Mouse (Mus musculus) G1E (cell line): ENCODE measurements around the gene Gm4340. TPM values are rescaled to one million over a fixed set of nuclear protein-coding genes. Genes with fewer than 3 reads are reported as not detected.

Experiments
- ATAC-seq: 2 replicates; pipeline ENCODE4 v1.8.0; 2016; ENCODE audit warnings: mild to moderate bottlenecking; ENCODE audit not compliant: insufficient number of reproducible peaks, poor library complexity, low FRiP score, severe bottlenecking; ENCODE audit errors: extremely low read depth
- DNase-seq: peaks from one replicate; pipeline ENCODE4 v3.0.0; 2012; ENCODE audit warnings: low spot score
- H3K27me3 ChIP-seq: 2 replicates; pipeline ENCODE4 v1.6.1; 2012; ENCODE audit warnings: mild to moderate bottlenecking, low read length, inconsistent platforms; ENCODE audit not compliant: insufficient read depth
- H3K36me3 ChIP-seq: replicated peaks from 2 replicates; pipeline ENCODE3; 2012; ENCODE audit warnings: mild to moderate bottlenecking, inconsistent platforms
- H3K4me1 ChIP-seq: 2 replicates; pipeline ENCODE4 v1.6.1; 2012; ENCODE audit warnings: low read depth, low read length, inconsistent platforms, mixed read lengths; ENCODE audit not compliant: insufficient read depth
- H3K4me3 ChIP-seq: 2 replicates; pipeline ENCODE4 v1.5.1; 2012; ENCODE audit warnings: low read depth, mild to moderate bottlenecking, inconsistent platforms, low read length, moderate library complexity, mixed read lengths
- H3K9me3 ChIP-seq: replicated peaks from 2 replicates; pipeline ENCODE4 v1.6.1; 2012; ENCODE audit warnings: inconsistent platforms
- CTCF ChIP-seq: IDR thresholded peaks from 2 replicates; pipeline ENCODE4 v1.5.1; 2012; ENCODE audit warnings: low read depth, low read length, inconsistent platforms, mixed read lengths
- GATA1 ChIP-seq: IDR thresholded peaks from 2 replicates; pipeline ENCODE4 v1.6.1; 2012; ENCODE audit warnings: borderline replicate concordance, low read length, inconsistent platforms, mixed read lengths
- GATA2 ChIP-seq: IDR thresholded peaks from 2 replicates; pipeline ENCODE4 v1.6.1; 2012; ENCODE audit warnings: low read depth, low read length, inconsistent platforms, borderline replicate concordance
- POLR2AphosphoS5 ChIP-seq: IDR thresholded peaks from 2 replicates; pipeline ENCODE4 v1.6.1; 2012; ENCODE audit warnings: low read depth, low read length, inconsistent platforms; ENCODE audit not compliant: insufficient replicate concordance
- TAL1 ChIP-seq: conservative IDR thresholded peaks from 2 replicates; pipeline ENCODE4 v1.6.1; 2012; ENCODE audit warnings: low read depth, low read length, inconsistent platforms, mixed read lengths
- polyA plus RNA-seq: library from polyadenylated mRNA; stranded (reverse); fragments of >175 nt; gene quantifications from 2 replicates; pipeline ENCODE4 v1.2.3, GENCODE M21; 2012
- total RNA-seq, 2 experiments: library from RNA; stranded (forward) in 1 of 2; stranded (reverse) in 1 of 2; fragments of 200-1000 nt in 1 of 2; fragments of >200 nt in 1 of 2; fragmentation: Nextera tagmentation in 1 of 2; gene quantifications; 2 replicates each; pipeline ENCODE4 v1.2.3; 2014 to 2017

Gene Gm4340
- total and polyA plus RNA-seq, 3 experiments: not detected

DNA sequence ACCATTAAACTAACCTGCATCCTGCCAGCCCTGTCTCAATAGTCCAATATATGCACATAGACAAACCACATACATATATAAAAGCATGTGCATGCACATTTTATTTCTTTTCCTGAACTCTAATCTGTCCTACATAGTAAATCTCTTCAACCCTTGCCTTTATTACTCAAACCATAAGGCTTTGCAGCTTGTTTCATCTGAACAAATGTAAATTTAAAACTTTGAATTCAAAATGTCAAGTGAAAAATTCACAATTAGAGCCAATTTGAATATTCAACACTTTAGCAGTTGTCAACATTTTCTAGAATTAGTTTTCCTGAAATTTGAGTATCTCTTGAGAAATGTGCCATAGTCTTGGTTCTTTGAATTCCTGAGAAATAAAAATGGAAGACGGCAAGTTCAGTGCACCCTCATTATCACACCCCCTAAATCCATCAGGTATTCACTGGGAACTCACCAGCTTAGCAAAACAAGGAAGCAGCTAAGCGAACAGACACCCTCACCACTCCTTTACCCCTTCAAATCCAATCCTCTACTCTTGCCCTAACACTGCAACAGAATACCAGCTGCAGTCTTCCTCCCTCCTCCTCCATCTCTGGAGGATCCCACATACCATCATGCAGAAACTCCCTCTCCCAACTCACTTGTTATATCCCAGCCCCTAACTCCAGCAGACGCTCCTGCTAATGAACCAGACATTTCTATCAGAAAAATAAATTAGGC, 16.6 kb downstream of the Gm4340 start:
- Histone ChIP-seq H3K27me3 (no peaks in the 10 kb centered on the region), H3K4me1 (no peaks in the 10 kb centered on the region), H3K9me3 (peaks cover 9% of the 10 kb centered on the region), H3K4me3 (no peak overlapping the region), H3K36me3 (no peaks in the 10 kb centered on the region)
- TF ChIP-seq GATA1 (no peak), TAL1 (no peak), GATA2 (no peak), POLR2AphosphoS5 (no peak), CTCF (no peak)
- DNase-seq (no peak), ATAC-seq (no peak)

DNA sequence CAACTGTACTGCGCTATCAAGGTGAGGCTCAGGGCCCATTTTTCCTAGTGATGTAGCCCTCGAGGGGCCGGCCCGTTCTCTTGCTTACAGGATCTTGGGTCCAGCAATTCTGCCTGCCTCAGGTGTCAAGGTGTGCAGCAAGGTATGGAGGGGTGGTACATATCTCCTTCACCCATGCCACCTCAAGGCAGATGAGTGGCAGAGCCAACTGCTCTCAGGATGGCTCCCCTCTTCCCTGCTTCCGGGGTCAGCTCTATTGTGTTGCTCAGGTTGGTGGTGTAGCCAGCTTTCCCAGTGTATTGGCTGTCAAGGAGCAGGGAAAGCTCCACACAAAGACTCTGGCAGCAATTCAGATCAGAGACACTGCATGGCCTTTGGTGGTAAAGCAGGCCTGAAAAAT, 20.7 kb downstream of the Gm4340 start:
- Histone ChIP-seq H3K9me3 (peaks cover 9% of the 10 kb centered on the region), H3K4me3 (no peak overlapping the region), H3K4me1 (no peaks in the 10 kb centered on the region), H3K27me3 (no peaks in the 10 kb centered on the region), H3K36me3 (no peaks in the 10 kb centered on the region)
- ATAC-seq (no peak), DNase-seq (no peak)
- TF ChIP-seq TAL1 (no peak), GATA2 (no peak), GATA1 (no peak), POLR2AphosphoS5 (no peak), CTCF (no peak)

DNA sequence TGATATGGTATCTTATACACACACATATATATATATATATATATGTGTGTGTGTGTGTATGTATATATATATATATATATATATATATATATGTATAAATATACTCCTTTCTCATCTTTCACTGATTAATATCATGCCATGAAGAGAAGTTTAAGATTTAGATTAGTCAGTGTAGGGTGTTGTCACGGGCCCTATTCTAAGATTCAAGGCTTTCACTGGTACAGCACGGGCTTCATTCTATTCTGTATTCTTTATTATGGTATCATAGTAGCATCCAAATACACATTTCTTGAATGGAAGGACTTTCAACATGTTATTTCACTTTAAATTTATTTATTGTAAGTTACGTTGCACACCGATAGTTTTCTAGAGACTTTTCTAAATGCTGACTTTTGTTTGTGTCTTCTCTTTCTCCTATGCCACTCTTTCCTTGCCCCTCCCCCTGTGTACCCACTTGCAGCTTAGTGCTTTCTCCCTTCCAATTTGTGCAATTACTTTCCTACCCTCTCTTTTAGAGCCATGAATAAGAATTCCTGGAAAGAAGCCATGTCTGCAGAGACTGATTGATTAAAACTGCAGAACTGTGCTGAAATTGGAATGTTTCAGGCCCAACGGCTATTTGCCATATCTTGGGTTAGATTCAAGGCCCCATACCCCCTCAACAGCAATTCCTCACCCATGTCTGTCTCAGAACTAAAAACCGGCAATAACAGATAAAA, 26.6 kb downstream of the Gm4340 start:
- DNase-seq (no peak), ATAC-seq (no peak)
- Histone ChIP-seq H3K36me3 (no peaks in the 10 kb centered on the region), H3K9me3 (no peaks in the 10 kb centered on the region), H3K4me1 (no peaks in the 10 kb centered on the region), H3K4me3 (no peak overlapping the region), H3K27me3 (no peaks in the 10 kb centered on the region)
- TF ChIP-seq CTCF: no peak
- no peak for TF ChIP-seq GATA2
- no peak for TF ChIP-seq POLR2AphosphoS5
- no peak for TF ChIP-seq GATA1
- no peak for TF ChIP-seq TAL1

Other genes with a start within 250 kb of the Gm4340 start
- gene Gm21293, start 51.1 kb upstream of the Gm4340 start, total RNA-seq (2014; fragmentation: Nextera tagmentation): not detected in 2 replicates
- gene Gm21293, start 51.1 kb upstream of the Gm4340 start, total RNA-seq (2017): not detected in 2 replicates
- not detected in 2 replicates for gene Gm21293, start 51.1 kb upstream of the Gm4340 start, polyA plus RNA-seq
- gene Gm6763, start 42.5 kb upstream of the Gm4340 start, total RNA-seq (2014; fragmentation: Nextera tagmentation): not detected in 2 replicates
- gene Gm6763, start 42.5 kb upstream of the Gm4340 start, total RNA-seq (2017): not detected in 2 replicates
- gene Gm6763, start 42.5 kb upstream of the Gm4340 start, polyA plus RNA-seq: not detected in 2 replicates
- not detected in 2 replicates for gene Gm8764, start 34.0 kb upstream of the Gm4340 start, total RNA-seq (2014; fragmentation: Nextera tagmentation)
- gene Gm8764, start 34.0 kb upstream of the Gm4340 start, total RNA-seq (2017): not detected in 2 replicates
- not detected in 2 replicates for gene Gm8764, start 34.0 kb upstream of the Gm4340 start, polyA plus RNA-seq
- gene Gm21304, start 25.5 kb upstream of the Gm4340 start, total RNA-seq (2014; fragmentation: Nextera tagmentation): not detected in 2 replicates
- not detected in 2 replicates for gene Gm21304, start 25.5 kb upstream of the Gm4340 start, total RNA-seq (2017)
- gene Gm21304, start 25.5 kb upstream of the Gm4340 start, polyA plus RNA-seq: not detected in 2 replicates
- not detected in 2 replicates for gene Gm21312, start 17.0 kb upstream of the Gm4340 start, total RNA-seq (2014; fragmentation: Nextera tagmentation)
- gene Gm21312, start 17.0 kb upstream of the Gm4340 start, total RNA-seq (2017): 0.33 TPM in 1 of 2 replicates, not detected in the other
- not detected in 2 replicates for gene Gm21312, start 17.0 kb upstream of the Gm4340 start, polyA plus RNA-seq
- gene Gm20765, start 8.5 kb upstream of the Gm4340 start, total RNA-seq (2014; fragmentation: Nextera tagmentation): not detected in 2 replicates
- gene Gm20765, start 8.5 kb upstream of the Gm4340 start, total RNA-seq (2017): 0.33 TPM in 1 of 2 replicates, not detected in the other
- gene Gm20765, start 8.5 kb upstream of the Gm4340 start, polyA plus RNA-seq: not detected in 2 replicates